Mouse (Mus musculus) bone marrow macrophage, adult 2 months (primary cell): ENCODE data around the gene Slc6a6.

ENCODE experiments used
- CTCF ChIP-seq: IDR thresholded peaks from 2 replicates; pipeline ENCODE4 v1.5.1; 2012; ENCODE audit warnings: low read depth, mild to moderate bottlenecking, low read length, moderate library complexity
- POLR2A ChIP-seq: IDR thresholded peaks from 2 replicates; pipeline ENCODE4 v1.6.1; 2012; ENCODE audit warnings: mild to moderate bottlenecking, low read depth, low read length, borderline replicate concordance

- TF ChIP-seq CTCF (no peak), POLR2A (no peak)
These were observed 62.9 kb downstream of the Slc6a6 start for GRCm38 (mm10) chr6:91746776-91747175.
